Mouse (Mus musculus): ENCODE measurements around the gene Slc25a43. TPM values are rescaled to one million over a fixed set of nuclear protein-coding genes. Genes with fewer than 3 reads are reported as not detected.
A peak's percentile ranks its signal among the peaks of the same experiment; 100 is the strongest.

Gene Slc25a43
- polyA plus RNA-seq, 1 experiment from 2014 or later, result 0.99 TPM

- no peak overlapping the region for H3K27ac ChIP-seq (ENCODE audit: low read length)
- 59% methylated on average over 4 of the region's 4 CpGs for WGBS (ENCODE audit: insufficient replicate concordance)
- no peaks in the 10 kb centered on the region for H3K36me3 ChIP-seq (ENCODE audit: control insufficient read depth, insufficient read depth)
- no peaks in the 10 kb centered on the region for H3K27me3 ChIP-seq (ENCODE audit: control insufficient read depth, insufficient read depth, low read depth, low read length)
- ATAC-seq (ENCODE audit: low read depth), result no peak
- H3K4me1 ChIP-seq (ENCODE audit: control insufficient read depth, low read depth, low read length), result peaks cover 5% of the 10 kb centered on the region; the same call in 1 of the 2 replicates
- H3K4me2 ChIP-seq (ENCODE audit: low read depth, low read length), result no peak overlapping the region
- H3K9me3 ChIP-seq (replicated peaks; ENCODE audit: control insufficient read depth, low read length), result no peaks in the 10 kb centered on the region
- no peak overlapping the region for H3K4me3 ChIP-seq (ENCODE audit: low read depth, low read length)
- H3K9ac ChIP-seq (ENCODE audit: low read depth, low read length), result no peak overlapping the region
These were observed 71.6 kb downstream of the Slc25a43 start for GRCm38 (mm10) chrX:36815022-36815421.

GRCm38 (mm10) chrX:36815439-36815838 lies 72.0 kb downstream of the Slc25a43 start:
- Histone ChIP-seq H3K27me3 (ENCODE audit: control insufficient read depth, insufficient read depth, low read depth, low read length) (no peaks in the 10 kb centered on the region), H3K27ac (ENCODE audit: low read length) (no peak overlapping the region), H3K4me2 (ENCODE audit: low read depth, low read length) (no peak overlapping the region), H3K9ac (ENCODE audit: low read depth, low read length) (no peak overlapping the region), H3K9me3 (replicated peaks; ENCODE audit: control insufficient read depth, low read length) (no peaks in the 10 kb centered on the region), H3K36me3 (ENCODE audit: control insufficient read depth, insufficient read depth) (no peaks in the 10 kb centered on the region), H3K4me1 (ENCODE audit: control insufficient read depth, low read depth, low read length) (peaks cover 5% of the 10 kb centered on the region; the same call in 1 of the 2 replicates), H3K4me3 (ENCODE audit: low read depth, low read length) (no peak overlapping the region)
- WGBS (ENCODE audit: insufficient replicate concordance), result 65% methylated on average over 4 of the region's 4 CpGs
- ATAC-seq (ENCODE audit: low read depth), result no peak

GRCm38 (mm10) chrX:36816368-36816899 lies 73.0 kb downstream of the Slc25a43 start:
- Histone ChIP-seq H3K9ac (ENCODE audit: low read depth, low read length) (no peak overlapping the region), H3K4me2 (ENCODE audit: low read depth, low read length) (no peak overlapping the region), H3K4me1 (ENCODE audit: control insufficient read depth, low read depth, low read length) (peaks cover 5% of the 10 kb centered on the region; the same call in 1 of the 2 replicates), H3K36me3 (ENCODE audit: control insufficient read depth, insufficient read depth) (no peaks in the 10 kb centered on the region), H3K27ac (ENCODE audit: low read length) (no peak overlapping the region), H3K4me3 (ENCODE audit: low read depth, low read length) (no peak overlapping the region), H3K27me3 (ENCODE audit: control insufficient read depth, insufficient read depth, low read depth, low read length) (no peaks in the 10 kb centered on the region), H3K9me3 (replicated peaks; ENCODE audit: control insufficient read depth, low read length) (no peaks in the 10 kb centered on the region)
- WGBS (ENCODE audit: insufficient replicate concordance), result 33% methylated on average over 8 of the region's 8 CpGs
- no peak for ATAC-seq (ENCODE audit: low read depth)

GRCm38 (mm10) chrX:36816953-36817441 lies 73.5 kb downstream of the Slc25a43 start:
- H3K36me3 ChIP-seq (ENCODE audit: control insufficient read depth, insufficient read depth), result no peaks in the 10 kb centered on the region
- H3K27me3 ChIP-seq (ENCODE audit: control insufficient read depth, insufficient read depth, low read depth, low read length), result no peaks in the 10 kb centered on the region
- H3K4me1 ChIP-seq (ENCODE audit: control insufficient read depth, low read depth, low read length), result peaks cover 5% of the 10 kb centered on the region; the same call in 1 of the 2 replicates
- H3K9me3 ChIP-seq (replicated peaks; ENCODE audit: control insufficient read depth, low read length), result no peaks in the 10 kb centered on the region
- peak overlapping the region; percentile 42 for H3K4me2 ChIP-seq (ENCODE audit: low read depth, low read length)
- 15% methylated on average over 9 of the region's 10 CpGs for WGBS (ENCODE audit: insufficient replicate concordance)
- peak overlapping the region; percentile 23; the same call in 1 of the 2 replicates for H3K9ac ChIP-seq (ENCODE audit: low read depth, low read length)
- H3K4me3 ChIP-seq (ENCODE audit: low read depth, low read length), result peak overlapping the region; percentile 18; the same call in 1 of the 2 replicates
- no peak overlapping the region for H3K27ac ChIP-seq (ENCODE audit: low read length)
- ATAC-seq (ENCODE audit: low read depth), result peak; percentile 25; the same call in 1 of the 2 replicates

- no peak overlapping the region for H3K27ac ChIP-seq (ENCODE audit: low read length)
- no peak overlapping the region for H3K9ac ChIP-seq (ENCODE audit: low read depth, low read length)
- H3K9me3 ChIP-seq (replicated peaks; ENCODE audit: control insufficient read depth, low read length), result no peaks in the 10 kb centered on the region
- H3K27me3 ChIP-seq (ENCODE audit: control insufficient read depth, insufficient read depth, low read depth, low read length), result no peaks in the 10 kb centered on the region
- no peak overlapping the region for H3K4me3 ChIP-seq (ENCODE audit: low read depth, low read length)
- H3K4me1 ChIP-seq (ENCODE audit: control insufficient read depth, low read depth, low read length), result peaks cover 5% of the 10 kb centered on the region; the same call in 1 of the 2 replicates
- ATAC-seq (ENCODE audit: low read depth), result no peak
- WGBS (ENCODE audit: insufficient replicate concordance), result 46% methylated on average over 4 of the region's 4 CpGs
- no peaks in the 10 kb centered on the region for H3K36me3 ChIP-seq (ENCODE audit: control insufficient read depth, insufficient read depth)
- no peak overlapping the region for H3K4me2 ChIP-seq (ENCODE audit: low read depth, low read length)
These were observed 76.1 kb downstream of the Slc25a43 start for GRCm38 (mm10) chrX:36819575-36819974.

- no peaks in the 10 kb centered on the region for H3K9me3 ChIP-seq (replicated peaks; ENCODE audit: control insufficient read depth, low read length)
- no peak overlapping the region for H3K4me3 ChIP-seq (ENCODE audit: low read depth, low read length)
- H3K36me3 ChIP-seq (ENCODE audit: control insufficient read depth, insufficient read depth), result no peaks in the 10 kb centered on the region
- H3K9ac ChIP-seq (ENCODE audit: low read depth, low read length), result no peak overlapping the region
- no peak overlapping the region for H3K4me2 ChIP-seq (ENCODE audit: low read depth, low read length)
- 10% methylated on average over 4 of the region's 4 CpGs for WGBS (ENCODE audit: insufficient replicate concordance)
- no peak overlapping the region for H3K27ac ChIP-seq (ENCODE audit: low read length)
- peaks cover 5% of the 10 kb centered on the region; the same call in 1 of the 2 replicates for H3K4me1 ChIP-seq (ENCODE audit: control insufficient read depth, low read depth, low read length)
- no peaks in the 10 kb centered on the region for H3K27me3 ChIP-seq (ENCODE audit: control insufficient read depth, insufficient read depth, low read depth, low read length)
- peak; percentile 56; the same call in 1 of the 2 replicates for ATAC-seq (ENCODE audit: low read depth)
These were observed 76.7 kb downstream of the Slc25a43 start for GRCm38 (mm10) chrX:36820201-36820600.

- Histone ChIP-seq H3K9ac (ENCODE audit: low read depth, low read length) (no peak overlapping the region), H3K27ac (ENCODE audit: low read length) (no peak overlapping the region), H3K4me1 (ENCODE audit: control insufficient read depth, low read depth, low read length) (no peaks in the 10 kb centered on the region; the same call in 1 of the 2 replicates), H3K4me2 (ENCODE audit: low read depth, low read length) (no peak overlapping the region), H3K9me3 (replicated peaks; ENCODE audit: control insufficient read depth, low read length) (no peaks in the 10 kb centered on the region), H3K4me3 (ENCODE audit: low read depth, low read length) (no peak overlapping the region), H3K27me3 (ENCODE audit: control insufficient read depth, insufficient read depth, low read depth, low read length) (no peaks in the 10 kb centered on the region), H3K36me3 (ENCODE audit: control insufficient read depth, insufficient read depth) (no peaks in the 10 kb centered on the region)
- 62% methylated on average over 10 of the region's 10 CpGs for WGBS (ENCODE audit: insufficient replicate concordance)
- ATAC-seq (ENCODE audit: low read depth), result no peak
These were observed 80.7 kb downstream of the Slc25a43 start for GRCm38 (mm10) chrX:36823932-36824711.

- H3K36me3 ChIP-seq (ENCODE audit: control insufficient read depth, insufficient read depth), result no peaks in the 10 kb centered on the region
- H3K4me2 ChIP-seq (ENCODE audit: low read depth, low read length), result no peak overlapping the region
- WGBS (ENCODE audit: insufficient replicate concordance), result 38% methylated on average over 2 of the region's 2 CpGs
- no peak for ATAC-seq (ENCODE audit: low read depth)
- no peak overlapping the region for H3K9ac ChIP-seq (ENCODE audit: low read depth, low read length)
- no peak overlapping the region for H3K27ac ChIP-seq (ENCODE audit: low read length)
- no peaks in the 10 kb centered on the region for H3K9me3 ChIP-seq (replicated peaks; ENCODE audit: control insufficient read depth, low read length)
- no peaks in the 10 kb centered on the region; the same call in 1 of the 2 replicates for H3K4me1 ChIP-seq (ENCODE audit: control insufficient read depth, low read depth, low read length)
- H3K27me3 ChIP-seq (ENCODE audit: control insufficient read depth, insufficient read depth, low read depth, low read length), result no peaks in the 10 kb centered on the region
- H3K4me3 ChIP-seq (ENCODE audit: low read depth, low read length), result no peak overlapping the region
These were observed 81.6 kb downstream of the Slc25a43 start for GRCm38 (mm10) chrX:36825032-36825431.

Data from liver, embryonic 16.5 days (tissue).